Mouse (Mus musculus) cerebellum, adult 2 months (tissue): ENCODE data around the gene Ttpal.

Source experiments
- CTCF ChIP-seq: fragments of 200-500 bp; IDR thresholded peaks from 2 replicates; pipeline ENCODE4 v1.5.1; 2011; ENCODE audit warnings: low read depth, mild to moderate bottlenecking, control low read depth, low read length, moderate library complexity, borderline replicate concordance; ENCODE audit not compliant: insufficient read depth
- POLR2A ChIP-seq: fragments of 200-500 bp; IDR thresholded peaks from 2 replicates; pipeline ENCODE4 v1.6.1; 2011; ENCODE audit warnings: low read length, control low read depth, borderline replicate concordance; ENCODE audit not compliant: insufficient read depth

DNA sequence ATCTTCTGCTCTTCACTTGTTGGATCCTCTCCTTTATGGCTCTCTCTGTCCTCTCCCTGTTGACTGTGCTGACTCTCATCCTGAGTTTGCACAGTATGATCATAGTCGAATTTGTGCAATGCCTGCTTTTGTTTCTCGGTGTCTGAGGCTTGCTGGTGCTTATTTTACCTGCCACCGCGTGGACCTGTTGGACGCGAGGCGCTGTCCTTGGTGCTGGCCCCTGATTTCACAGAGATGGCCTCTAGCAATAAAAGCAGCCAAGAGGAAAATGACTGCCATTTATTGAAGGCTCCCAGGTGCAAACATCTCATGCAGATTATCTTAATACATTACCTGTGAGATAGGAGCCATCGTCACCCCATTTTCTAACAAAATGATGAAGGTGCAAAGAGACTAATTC lies 37.5 kb upstream of the Ttpal start:
- TF ChIP-seq CTCF (no peak), POLR2A (no peak)
